ENCODE assay signal across 9 mouse cellular contexts in the genomic region with DNA sequence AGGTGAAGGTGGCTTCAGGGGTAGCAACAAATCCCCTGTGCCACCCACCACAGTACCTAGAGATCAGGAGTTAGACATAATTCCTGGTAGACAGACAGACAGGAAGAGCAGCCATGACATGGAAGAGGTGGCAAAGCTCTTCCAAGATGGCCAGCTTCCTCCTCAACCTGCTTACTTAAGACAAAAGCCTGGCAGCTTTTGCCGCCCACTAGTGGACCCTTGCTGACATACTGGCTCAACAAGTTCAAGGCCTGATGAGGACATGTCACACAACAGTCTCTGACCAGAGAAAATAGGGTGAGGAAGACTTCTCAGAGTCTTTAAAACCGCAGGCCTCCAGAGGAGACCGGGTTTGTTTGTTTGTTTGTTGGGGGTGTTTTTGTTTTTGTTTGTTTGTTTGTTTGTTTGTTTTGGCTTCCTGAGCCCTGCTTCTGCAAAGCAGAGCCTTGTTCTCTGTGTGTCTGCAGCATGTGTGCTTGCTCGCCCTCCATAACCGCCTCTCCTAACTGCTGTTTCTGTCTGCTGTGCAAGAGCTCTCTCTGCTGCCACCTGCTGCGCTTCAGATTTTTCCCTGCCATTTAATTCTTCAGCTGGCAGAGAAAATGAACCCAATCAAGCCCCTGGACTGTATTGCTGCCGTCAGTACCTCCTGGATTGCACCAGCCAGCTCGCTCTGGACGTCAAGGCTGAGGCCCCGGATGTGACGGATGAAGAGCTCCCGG. TPM values are rescaled to one million over a fixed set of nuclear protein-coding genes. Genes with fewer than 3 reads are reported as not detected.
A peak's percentile ranks its signal among the peaks of the same experiment; 100 is the strongest.
DNase-seq lines count a peak whose midpoint lies in the region; ATAC-seq lines count a peak whose summit lies in the region.
"Had no signal": no experiment of that assay in that cellular context is flagged by ENCODE, and none has a peak within 500 bp of the region (broad histone marks: within the 10 kb centered on the region; RNA-seq: fewer than 3 reads in every experiment).

No protein-coding gene starts in this region.

- no peak overlapping the region for H3K27ac ChIP-seq in kidney, embryonic 14.5 days (ENCODE audit: low read depth, low read length)
- H3K27ac ChIP-seq in forebrain, embryonic 11.5 days (ENCODE audit: low read depth, low read length), result no peak overlapping the region
- H3K27ac ChIP-seq: limb, embryonic 12.5 days had no signal

- H3K4me2 ChIP-seq in kidney, embryonic 14.5 days (replicated peaks; ENCODE audit: low read depth, low read length), result no peak overlapping the region
- no peak overlapping the region for H3K4me2 ChIP-seq in forebrain, embryonic 11.5 days (ENCODE audit: low read depth, low read length, severe bottlenecking)

- H3K9ac ChIP-seq in kidney, embryonic 14.5 days (ENCODE audit: low read depth, low read length), result no peak overlapping the region
- no peak overlapping the region for H3K9ac ChIP-seq in forebrain, embryonic 11.5 days (ENCODE audit: low read length)
- H3K9ac ChIP-seq: limb, embryonic 12.5 days had no signal

- no peaks in the 10 kb centered on the region for H3K36me3 ChIP-seq in kidney, embryonic 14.5 days (ENCODE audit: control insufficient read depth, insufficient read depth, low read length)
- H3K36me3 ChIP-seq in forebrain, embryonic 11.5 days (ENCODE audit: control insufficient read depth, insufficient read depth, low read length), result no peaks in the 10 kb centered on the region
- H3K36me3 ChIP-seq in splenic B cell, adult 2 months (ENCODE audit: control insufficient read depth, insufficient read depth, low read length, poor library complexity, severe bottlenecking), result 0 out of 2 replicates have a peak, but pooled peaks cover 2% of the 10 kb centered on the region
- H3K36me3 ChIP-seq: limb, embryonic 12.5 days had no signal

- peaks cover 3% of the 10 kb centered on the region; the same call in 1 of the 2 replicates for H3K27me3 ChIP-seq in kidney, embryonic 14.5 days (ENCODE audit: control insufficient read depth, insufficient read depth, low read length)
- 0 out of 2 replicates have a peak, but pooled peaks cover 2% of the 10 kb centered on the region for H3K27me3 ChIP-seq in forebrain, embryonic 11.5 days (ENCODE audit: control insufficient read depth, insufficient read depth, low read length)
- H3K27me3 ChIP-seq in splenic B cell, adult 2 months (ENCODE audit: control insufficient read depth, insufficient read depth, low read length, poor library complexity, severe bottlenecking), result no peaks in the 10 kb centered on the region

- DNase-seq in kidney, adult 18-20 months, result peak; percentile 70
- DNase-seq in MN1 (ENCODE audit: low spot score), result peak; percentile 50
- peak; percentile 66 for DNase-seq in forebrain, embryonic 11.5 days (ENCODE audit: low spot score)
- peak; percentile 64 to 85 for DNase-seq in kidney, postnatal 36 days
- DNase-seq in lung, postnatal 14 days, result peak; percentile 65
- DNase-seq in splenic B cell, adult 2 months (ENCODE audit: low read depth, low spot score), result peak; percentile 76
- DNase-seq in cerebellum, adult 8-10 months, result no peak

- peaks cover 8% of the 10 kb centered on the region; the same call in 1 of the 2 replicates for H3K4me1 ChIP-seq in kidney, embryonic 14.5 days (ENCODE audit: control insufficient read depth, insufficient read depth, low read length)
- peaks cover 16% of the 10 kb centered on the region for H3K4me1 ChIP-seq in forebrain, embryonic 11.5 days (replicated peaks; ENCODE audit: control insufficient read depth, insufficient read depth, low read length)

- H3K9me3 ChIP-seq in kidney, embryonic 14.5 days (ENCODE audit: control insufficient read depth, low read length), result no peaks in the 10 kb centered on the region
- no peaks in the 10 kb centered on the region for H3K9me3 ChIP-seq in forebrain, embryonic 11.5 days (ENCODE audit: control insufficient read depth, low read length)
- H3K9me3 ChIP-seq: limb, embryonic 12.5 days had no signal

- ATAC-seq in kidney, embryonic 14.5 days (ENCODE audit: low FRiP score, low TSS enrichment), result no peak
- ATAC-seq in forebrain, embryonic 11.5 days (replicated peaks; ENCODE audit: low FRiP score), result no peak

- no peak overlapping the region for H3K4me3 ChIP-seq in kidney, embryonic 14.5 days (ENCODE audit: low read length)
- H3K4me3 ChIP-seq in forebrain, embryonic 11.5 days (ENCODE audit: low read depth, low read length), result no peak overlapping the region
- H3K4me3 ChIP-seq: limb, embryonic 12.5 days had no signal

- 44% methylated on average over 12 of the region's 12 CpGs for WGBS in kidney, embryonic 14.5 days
- WGBS in forebrain, embryonic 11.5 days, result 41% methylated on average over 12 of the region's 12 CpGs

RNA-seq across cellular contexts. Expression of a gene that starts 1.6 kb away (rescaled TPM):
- 0.30 and 0.51 TPM in 2 replicates for polyA plus RNA-seq in kidney, embryonic 14.5 days (2014; fragmentation: Nextera tagmentation; extraction: Ambion mirVana)
- polyA plus RNA-seq in forebrain, embryonic 11.5 days (2014; fragmentation: Nextera tagmentation; extraction: Ambion mirVana), result 0.56 and 0.80 TPM in 2 replicates

RNA-seq across cellular contexts. Expression of a gene that starts 16.0 kb away (rescaled TPM):
- polyA plus RNA-seq in kidney, embryonic 14.5 days (2014; fragmentation: Nextera tagmentation; extraction: Ambion mirVana), result 11.8 and 15.1 TPM in 2 replicates
- polyA plus RNA-seq in forebrain, embryonic 11.5 days (2014; fragmentation: Nextera tagmentation; extraction: Ambion mirVana), result 6.0 and 7.2 TPM in 2 replicates

RNA-seq across cellular contexts. Expression of a gene that starts 53.1 kb away (rescaled TPM):
- polyA plus RNA-seq in kidney, embryonic 14.5 days (2014; fragmentation: Nextera tagmentation; extraction: Ambion mirVana), result 164 and 181 TPM in 2 replicates
- polyA plus RNA-seq in forebrain, embryonic 11.5 days (2014; fragmentation: Nextera tagmentation; extraction: Ambion mirVana), result 144 and 152 TPM in 2 replicates

RNA-seq across cellular contexts. Expression of a gene that starts 53.5 kb away (rescaled TPM):
- 177 and 235 TPM in 2 replicates for polyA plus RNA-seq in kidney, embryonic 14.5 days (2014; fragmentation: Nextera tagmentation; extraction: Ambion mirVana)
- 105 and 106 TPM in 2 replicates for polyA plus RNA-seq in forebrain, embryonic 11.5 days (2014; fragmentation: Nextera tagmentation; extraction: Ambion mirVana)
